Mouse (Mus musculus): Measurements from ENCODE around the gene Prol1. TPM values are rescaled to one million over a fixed set of nuclear protein-coding genes. Genes with fewer than 3 reads are reported as not detected.
"Not testable (repeated sequence)": the region's sequence is repeated elsewhere in the genome, so short reads cannot be mapped to it uniquely, and the experiment has no call there.

The Prol1 gene
- total RNA-seq (2021): not detected

- DNase-seq (ENCODE audit: low spot score in 2 of 2): no peak
- intact Hi-C loops (cut with DNase I): no loop called here
These were observed at the start of gene Prol1 for GRCm38 (mm10) chr5:88317012-88317411. TSS of gene Prol1 (plus strand) at chr5:88317312.

- DNase-seq (ENCODE audit: low spot score in 2 of 2): no peak
- intact Hi-C loops (cut with DNase I): no loop called here
These were observed 48.5 kb upstream of the Prol1 start, which contains the start of gene Gm7714 for GRCm38 (mm10) chr5:88268619-88269018. TSS of gene Gm7714 (plus strand) at chr5:88268919.

DNA sequence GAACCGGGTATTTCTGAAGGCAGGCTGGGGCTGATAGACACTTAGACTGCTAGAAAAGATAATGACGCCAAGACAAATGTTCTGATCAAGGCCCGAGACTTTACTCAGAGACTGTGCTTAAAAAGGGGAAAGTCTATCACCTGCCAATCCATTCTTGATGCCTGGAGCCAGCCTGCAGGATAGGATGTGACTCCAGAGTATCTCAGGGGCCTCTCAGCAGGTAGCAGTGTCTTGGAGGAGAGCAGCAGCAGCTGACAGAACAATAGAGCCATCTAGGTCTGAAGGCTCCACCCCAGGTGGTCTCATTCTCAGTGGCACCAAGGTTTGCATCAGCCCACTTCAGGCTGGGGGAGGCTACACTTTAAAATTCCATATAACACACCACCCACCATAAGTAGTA, 5.8 kb upstream of the Prol1 start:
- DNase-seq (ENCODE audit: low spot score in 2 of 2); intact Hi-C loops (cut with DNase I): not testable (repeated sequence)

GRCm38 (mm10) chr5:88348533-88348932, 31.4 kb downstream of the Prol1 start:
- DNase-seq (ENCODE audit: low spot score in 2 of 2); intact Hi-C loops (cut with DNase I): not testable (repeated sequence)

GRCm38 (mm10) chr5:88364768-88365167, 47.7 kb downstream of the Prol1 start:
- peak; percentile 5 to 27 for DNase-seq (ENCODE audit: low spot score in 2 of 2)
- intact Hi-C loops (cut with DNase I): loop anchor here (2.0 kb wide), 1 partner anchor 582 kb away; no protein-coding TSS in a partner anchor

DNA sequence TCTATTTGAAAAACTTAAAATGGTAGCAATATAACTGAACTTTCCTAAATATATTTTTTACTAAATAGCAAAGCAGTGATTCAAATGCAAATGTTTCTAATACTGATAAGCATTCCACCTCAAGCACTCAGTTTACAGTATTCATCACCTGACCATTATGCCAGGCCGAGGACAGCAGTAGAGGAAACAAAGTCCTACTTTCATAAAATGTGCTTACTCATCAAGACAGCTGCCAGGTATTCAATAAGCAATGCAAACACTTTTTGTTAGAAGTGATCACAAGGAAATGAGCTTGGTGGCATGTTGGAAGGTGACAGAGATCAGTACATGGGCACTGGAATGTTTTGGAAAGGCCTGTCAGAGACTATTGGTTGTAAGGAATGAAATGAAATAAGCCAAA, 49.8 kb downstream of the Prol1 start:
- intact Hi-C loops (cut with DNase I): no loop called here
- DNase-seq (ENCODE audit: low spot score in 2 of 2): no peak

DNA sequence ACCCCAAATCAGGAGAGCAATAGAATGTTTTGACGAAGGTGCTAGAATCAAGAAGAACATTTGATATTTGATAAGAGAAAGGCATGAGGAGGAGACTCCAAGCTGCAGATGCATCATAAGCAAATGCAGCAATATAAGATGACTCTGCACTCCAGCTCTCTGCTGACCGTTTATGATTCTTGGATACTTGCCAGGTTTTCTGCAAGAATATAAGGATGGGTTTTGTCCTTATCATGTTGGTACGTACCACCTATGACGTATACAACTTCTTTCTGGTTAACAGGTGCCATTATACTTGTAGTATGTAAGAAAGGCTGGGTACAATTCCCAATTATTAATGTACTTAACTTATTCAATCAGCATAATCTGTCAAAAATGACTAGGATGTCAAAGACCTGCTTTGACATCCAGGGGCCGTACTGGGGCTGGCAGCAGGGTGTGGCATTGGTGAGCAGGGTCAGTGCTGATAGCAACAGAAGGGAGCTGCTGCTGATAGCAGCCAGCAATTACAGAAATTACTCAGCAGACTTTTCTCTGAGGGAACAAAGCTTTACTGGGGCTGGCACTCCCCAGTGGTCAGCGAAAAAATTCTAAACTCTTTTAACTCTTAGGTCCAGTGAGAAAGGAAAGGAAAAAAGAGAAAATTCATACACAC, 53.6 kb downstream of the Prol1 start:
- DNase-seq (ENCODE audit: low spot score in 2 of 2): no peak

DNA sequence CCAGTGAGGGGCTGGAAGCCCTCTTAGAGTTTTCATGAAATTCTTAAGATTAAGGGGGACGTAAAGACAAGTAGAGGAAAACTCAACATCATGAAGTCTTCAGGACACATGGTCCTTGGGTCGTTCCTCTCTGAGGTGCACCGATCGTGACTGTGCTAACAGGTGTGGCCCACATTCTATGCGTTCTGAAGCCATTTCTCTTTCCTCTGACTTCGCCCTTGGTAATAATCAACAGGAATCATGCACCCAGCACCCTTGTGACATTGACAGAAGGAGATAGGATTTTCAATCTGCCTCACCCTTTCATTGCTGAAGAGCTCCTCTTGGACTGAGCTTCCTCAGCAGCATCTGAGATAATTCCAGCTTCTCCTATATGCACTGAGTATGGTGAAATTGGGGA, 55.5 kb downstream of the Prol1 start:
- no peak for DNase-seq (ENCODE audit: low spot score in 2 of 2)
- intact Hi-C loops (cut with DNase I): no loop called here

More for the DNA sequence above, 53.6 kb downstream of the Prol1 start:
- intact Hi-C loops (cut with DNase I): no loop called here

- no peak for DNase-seq (ENCODE audit: low spot score in 2 of 2)
- intact Hi-C loops (cut with DNase I): no loop called here
These were observed 58.7 kb downstream of the Prol1 start, which contains the start of gene Amtn for GRCm38 (mm10) chr5:88375808-88376207. TSS of gene Amtn (plus strand) at chr5:88376108.

Other genes starting within 250 kb of the Prol1 start
- not detected for gene Smr2, start 230.8 kb upstream of the Prol1 start, total RNA-seq (2021)
- gene Gm11116, start 205.8 kb upstream of the Prol1 start, total RNA-seq (2021): not detected
- gene Gm11115, start 163.2 kb upstream of the Prol1 start, total RNA-seq (2021): not detected
- gene Gm7714, start 48.4 kb upstream of the Prol1 start, total RNA-seq (2021): not detected
- gene Amtn, start 58.8 kb downstream of the Prol1 start, total RNA-seq (2021): not detected
- gene Ambn, start 138.7 kb downstream of the Prol1 start, total RNA-seq (2021): not detected
- gene Enam, start 170.7 kb downstream of the Prol1 start, total RNA-seq (2021): not detected
- gene Jchain, start 210.6 kb downstream of the Prol1 start, total RNA-seq (2021): under 1 TPM; 0.30 to 0.50 TPM
- gene Utp3, start 237.2 kb downstream of the Prol1 start, total RNA-seq (2021): 10 to 100 TPM; 24.5 to 25.1 TPM
- gene Rufy3, start 247.7 kb downstream of the Prol1 start, total RNA-seq (2021): 100 to 1,000 TPM; 170 to 191 TPM

Measured in left cerebral cortex, postnatal 36 days (tissue).